Mouse (Mus musculus) liver, postnatal 0 days (tissue): ENCODE results near the gene Ccdc33.

Source experiments
- CTCF ChIP-seq: sonication (generic); IDR thresholded peaks from 2 replicates; pipeline ENCODE4 v1.5.1; 2016; ENCODE audit warnings: antibody characterized with exemption, low read depth
- EP300 ChIP-seq: IDR thresholded peaks from 2 replicates; pipeline ENCODE4 v1.6.1; 2016; ENCODE audit warnings: antibody characterized with exemption, low read depth, mild to moderate bottlenecking

DNA sequence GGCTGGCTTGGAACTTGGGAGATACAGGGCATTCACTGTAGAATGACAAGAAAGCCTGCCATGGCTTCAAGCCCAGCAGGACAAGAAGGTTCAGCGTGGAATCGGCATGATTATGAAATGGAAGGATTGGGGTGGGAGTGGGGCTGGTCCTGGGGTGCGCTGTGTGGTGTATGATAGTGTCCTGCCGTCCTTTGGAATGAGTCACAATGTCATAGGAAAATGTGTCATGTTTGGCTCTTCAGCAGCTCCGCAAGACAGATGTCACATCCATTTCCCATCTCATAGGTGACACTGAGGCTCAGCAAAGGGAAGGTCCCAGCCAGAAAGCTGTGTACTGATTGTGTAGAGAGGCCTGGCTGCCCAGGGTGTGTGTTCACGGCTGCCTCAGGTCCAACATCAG, 102.8 kb downstream of the Ccdc33 start:
- TF ChIP-seq CTCF (no peak), EP300 (no peak)
